Mouse (Mus musculus): ENCODE data around the gene Rela.

DNA sequence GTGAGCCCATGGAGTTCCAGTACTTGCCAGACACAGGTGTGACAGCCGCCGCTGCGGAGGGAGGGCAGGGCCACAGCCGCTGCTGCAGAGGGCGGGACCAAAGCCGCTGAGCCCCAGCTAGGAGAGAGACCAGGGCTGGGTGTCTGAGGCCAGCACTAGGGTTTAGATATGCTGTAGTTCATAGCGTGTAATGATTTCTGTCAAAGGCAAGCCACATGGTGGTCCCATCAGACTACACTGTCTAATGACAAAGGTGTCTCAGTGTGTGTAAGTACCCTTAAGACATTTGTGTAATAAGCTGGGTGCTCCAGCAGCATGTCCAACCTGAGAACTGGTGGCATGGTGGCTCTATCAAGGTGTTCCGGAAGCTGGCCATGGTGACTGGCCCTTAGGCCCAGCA is 4.4 kb downstream of the Rela start:
- no peak for TF ChIP-seq CTCF (IDR thresholded peaks at IDR 0.05; ENCODE audit: extremely low read depth, insufficient read length, insufficient replicate concordance, low read depth, low read length)
- no peak for TF ChIP-seq POLR2A (IDR thresholded peaks at IDR 0.05; ENCODE audit: low read depth, low read length)

All from small intestine, adult 2 months (tissue).